Mouse (Mus musculus) stomach, embryonic 16.5 days (tissue): ENCODE results near the gene Sh3glb1. TPM values are rescaled to one million over a fixed set of nuclear protein-coding genes. Genes with fewer than 3 reads are reported as not detected.

ENCODE experiments used
- ATAC-seq: fragments of 200-750 bp; cut with Nextera tagmentation; 2 replicates; pipeline ENCODE4 v1.8.0; 2017; ENCODE audit warnings: moderate number of reproducible peaks, moderate TSS enrichment; ENCODE audit not compliant: insufficient read depth, low FRiP score
- H3K27ac ChIP-seq: fragments of 300-500 bp; sonication (generic); 2 replicates; pipeline ENCODE4 v1.5.1; 2014; ENCODE audit warnings: low read length
- H3K27me3 ChIP-seq: fragments of 300-500 bp; sonication (generic); 2 replicates; pipeline ENCODE4 v1.6.1; 2014; ENCODE audit warnings: low read length, control low read depth, mixed read lengths; ENCODE audit not compliant: control insufficient read depth, insufficient read depth
- H3K36me3 ChIP-seq: fragments of 300-500 bp; sonication (generic); 2 replicates; pipeline ENCODE4 v1.6.1; 2014; ENCODE audit warnings: low read length; ENCODE audit not compliant: control insufficient read depth, insufficient read depth
- H3K4me1 ChIP-seq: fragments of 300-500 bp; sonication (generic); 2 replicates; pipeline ENCODE4 v1.6.1; 2014; ENCODE audit warnings: low read length, control low read depth, mixed read lengths; ENCODE audit not compliant: control insufficient read depth, insufficient read depth
- H3K4me2 ChIP-seq: fragments of 300-500 bp; sonication (generic); 2 replicates; pipeline ENCODE4 v1.6.1; 2014; ENCODE audit warnings: low read depth, low read length, mixed read lengths
- H3K4me3 ChIP-seq: fragments of 300-500 bp; sonication (generic); replicated peaks from 2 replicates; pipeline ENCODE4 v1.5.1; 2014; ENCODE audit warnings: mild to moderate bottlenecking, low read length
- H3K9ac ChIP-seq: fragments of 300-500 bp; sonication (generic); 2 replicates; pipeline ENCODE4 v1.6.1; 2014; ENCODE audit warnings: low read length
- H3K9me3 ChIP-seq: fragments of 300-500 bp; sonication (generic); replicated peaks from 2 replicates; pipeline ENCODE4 v1.6.1; 2016; ENCODE audit warnings: low read length, control low read depth; ENCODE audit not compliant: control insufficient read depth
- WGBS: fragments of 180-500 bp; shearing (Covaris S2); extraction: QIAGEN DNeasy Blood & Tissue Kit; methylation state at CpG from one replicate; pipeline ENCODE4 v1.1.7; 2014; 5-methylcytosine and 5-hydroxymethylcytosine counted together
- polyA plus RNA-seq: library from polyadenylated mRNA; unstranded; fragments of >200 nt; fragmentation: Nextera tagmentation; extraction: Ambion mirVana; gene quantifications from 2 replicates; pipeline ENCODE4 v1.2.1, GENCODE M21; 2015

The Sh3glb1 gene
- polyA plus RNA-seq, 1 experiment from 2014 or later, result 89.3 TPM

GRCm38 (mm10) chr3:144643301-144643871 is 76.7 kb downstream of the Sh3glb1 start:
- no peak overlapping the region for H3K4me2 ChIP-seq
- H3K9ac ChIP-seq, result no peak overlapping the region
- ATAC-seq, result peak; percentile 87
- H3K4me1 ChIP-seq, result peaks cover 10% of the 10 kb centered on the region
- peak overlapping the region; percentile 64 for H3K27ac ChIP-seq
- 0% methylated on average over 2 of the region's 2 CpGs for WGBS
- H3K9me3 ChIP-seq, result peaks cover 6% of the 10 kb centered on the region; the same call in 1 of the 2 replicates
- H3K4me3 ChIP-seq, result no peak overlapping the region
- no peaks in the 10 kb centered on the region for H3K27me3 ChIP-seq
- H3K36me3 ChIP-seq, result no peaks in the 10 kb centered on the region

GRCm38 (mm10) chr3:144642141-144642540 is 78.0 kb downstream of the Sh3glb1 start:
- Histone ChIP-seq H3K4me1 (peaks cover 10% of the 10 kb centered on the region), H3K9ac (no peak overlapping the region), H3K4me2 (no peak overlapping the region), H3K27ac (no peak overlapping the region), H3K36me3 (no peaks in the 10 kb centered on the region), H3K4me3 (no peak overlapping the region), H3K27me3 (no peaks in the 10 kb centered on the region), H3K9me3 (peaks cover 6% of the 10 kb centered on the region; the same call in 1 of the 2 replicates)
- 90% methylated on average over 4 of the region's 4 CpGs for WGBS
- no peak for ATAC-seq

GRCm38 (mm10) chr3:144640033-144640432 is 80.1 kb downstream of the Sh3glb1 start:
- Histone ChIP-seq H3K36me3 (no peaks in the 10 kb centered on the region), H3K4me1 (peaks cover 10% of the 10 kb centered on the region), H3K27me3 (no peaks in the 10 kb centered on the region), H3K4me3 (no peak overlapping the region), H3K9me3 (no peaks in the 10 kb centered on the region), H3K4me2 (no peak overlapping the region), H3K9ac (no peak overlapping the region), H3K27ac (no peak overlapping the region)
- ATAC-seq, result no peak

- ATAC-seq, result no peak
- Histone ChIP-seq H3K9ac (no peak overlapping the region), H3K9me3 (no peaks in the 10 kb centered on the region), H3K36me3 (no peaks in the 10 kb centered on the region), H3K4me3 (no peak overlapping the region), H3K27ac (no peak overlapping the region), H3K4me1 (peaks cover 10% of the 10 kb centered on the region), H3K4me2 (no peak overlapping the region), H3K27me3 (no peaks in the 10 kb centered on the region)
- WGBS, result 62% methylated on average over 3 of the region's 3 CpGs
Observed at GRCm38 (mm10) chr3:144639387-144639786, 80.7 kb downstream of the Sh3glb1 start.

- Histone ChIP-seq H3K27me3 (no peaks in the 10 kb centered on the region), H3K4me3 (no peak overlapping the region), H3K4me2 (no peak overlapping the region), H3K36me3 (no peaks in the 10 kb centered on the region), H3K9me3 (no peaks in the 10 kb centered on the region), H3K9ac (no peak overlapping the region), H3K4me1 (peaks cover 4% of the 10 kb centered on the region), H3K27ac (no peak overlapping the region)
- 70% methylated on average over 4 of the region's 4 CpGs for WGBS
- no peak for ATAC-seq
Observed at GRCm38 (mm10) chr3:144638110-144638509, 82.0 kb downstream of the Sh3glb1 start.

GRCm38 (mm10) chr3:144635236-144635635 is 84.9 kb downstream of the Sh3glb1 start:
- Histone ChIP-seq H3K4me3 (no peak overlapping the region), H3K4me2 (no peak overlapping the region), H3K27ac (no peak overlapping the region), H3K27me3 (no peaks in the 10 kb centered on the region), H3K9ac (no peak overlapping the region), H3K9me3 (no peaks in the 10 kb centered on the region), H3K36me3 (no peaks in the 10 kb centered on the region), H3K4me1 (no peaks in the 10 kb centered on the region)
- 83% methylated on average over 5 of the region's 5 CpGs for WGBS
- no peak for ATAC-seq

Other genes with a start within 250 kb of the Sh3glb1 start
- 8.2 and 10.5 TPM in 2 replicates for gene Hs2st1, start 150.2 kb downstream of the Sh3glb1 start, polyA plus RNA-seq
- gene Selenof, start 150.0 kb downstream of the Sh3glb1 start, polyA plus RNA-seq, result 610 and 622 TPM in 2 replicates
- gene Clca3a1, start 40.6 kb upstream of the Sh3glb1 start, polyA plus RNA-seq, result 7.6 and 12.7 TPM in 2 replicates
- gene Clca3a2, start 99.2 kb upstream of the Sh3glb1 start, polyA plus RNA-seq, result 0.77 and 1.1 TPM in 2 replicates
- gene Clca3b, start 129.0 kb upstream of the Sh3glb1 start, polyA plus RNA-seq, result 0.79 and 1.2 TPM in 2 replicates
- 5.9 and 6.9 TPM in 2 replicates for gene Clca4b, start 212.2 kb upstream of the Sh3glb1 start, polyA plus RNA-seq